Mouse (Mus musculus) megakaryocyte progenitor cell, adult 5-6 weeks (primary cell): ENCODE measurements around the gene Pygm. TPM values are rescaled to one million over a fixed set of nuclear protein-coding genes. Genes with fewer than 3 reads are reported as not detected.
A peak's percentile ranks its signal among the peaks of the same experiment; 100 is the strongest.

ENCODE experiments used
- ATAC-seq: replicated peaks from 2 replicates; pipeline ENCODE4 v1.8.0; 2016; ENCODE audit warnings: mild to moderate bottlenecking, moderate TSS enrichment, inconsistent platforms; ENCODE audit not compliant: poor library complexity
- total RNA-seq, 2 experiments: library from RNA; stranded (forward) in 1 of 2; stranded (reverse) in 1 of 2; fragments of 157-497, 149-512 nt in 1 of 2; fragments of 200-1000 nt in 1 of 2; gene quantifications; 2 replicates each; pipeline versions ENCODE4 v1.2.3 to v1.2.4; 2015 to 2017

The Pygm gene
- total RNA-seq, 2 experiments from 2014 or later, result 0.30 TPM; not detected in 1

- ATAC-seq, result no peak
Measured at GRCm38 (mm10) chr19:6351431-6352106, 32.6 kb upstream of the Pygm start.

GRCm38 (mm10) chr19:6352107-6352505 is 32.1 kb upstream of the Pygm start:
- ATAC-seq, result peak; percentile 38

DNA sequence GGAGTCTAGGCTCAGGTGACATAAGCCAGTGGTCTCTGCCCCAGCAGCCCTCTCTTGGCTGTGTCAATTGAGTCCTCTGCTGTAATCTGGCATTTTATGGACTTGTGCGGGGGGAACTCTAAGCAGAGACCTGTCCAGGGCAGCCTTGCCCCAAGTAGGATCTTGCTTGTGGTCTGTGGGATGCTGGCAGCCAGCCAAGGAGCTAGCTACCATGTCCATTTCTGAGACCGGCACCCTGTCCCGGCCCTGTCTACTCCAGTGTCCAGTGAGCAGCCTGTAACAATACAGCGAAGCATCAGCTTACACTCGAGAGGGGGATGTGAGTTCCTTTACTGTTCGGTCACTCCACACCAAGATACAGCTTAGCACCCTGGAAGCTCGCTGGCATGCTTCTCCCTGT is 30.2 kb upstream of the Pygm start:
- ATAC-seq, result no peak

DNA sequence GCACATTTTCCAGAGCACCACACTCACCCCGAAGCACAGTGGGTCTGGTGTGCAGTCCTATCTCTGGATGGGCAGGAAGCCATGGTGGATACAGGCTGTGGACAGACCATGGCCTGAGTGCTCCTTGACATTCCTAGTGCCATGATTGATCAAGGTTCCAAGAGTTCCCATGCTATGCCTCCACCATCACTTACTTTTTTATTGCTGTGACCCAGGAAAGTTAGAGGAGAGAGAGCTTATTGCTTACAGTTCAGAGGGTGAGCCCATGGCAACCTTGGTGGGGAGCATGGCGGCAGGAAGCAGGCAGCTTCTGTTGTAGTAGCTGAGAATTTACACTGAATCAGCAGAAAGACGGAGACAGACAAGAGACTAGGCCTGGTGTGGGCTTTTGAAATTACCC is 22.9 kb upstream of the Pygm start:
- ATAC-seq, result no peak

- no peak for ATAC-seq
Measured at GRCm38 (mm10) chr19:6363091-6363410, 21.1 kb upstream of the Pygm start.

DNA sequence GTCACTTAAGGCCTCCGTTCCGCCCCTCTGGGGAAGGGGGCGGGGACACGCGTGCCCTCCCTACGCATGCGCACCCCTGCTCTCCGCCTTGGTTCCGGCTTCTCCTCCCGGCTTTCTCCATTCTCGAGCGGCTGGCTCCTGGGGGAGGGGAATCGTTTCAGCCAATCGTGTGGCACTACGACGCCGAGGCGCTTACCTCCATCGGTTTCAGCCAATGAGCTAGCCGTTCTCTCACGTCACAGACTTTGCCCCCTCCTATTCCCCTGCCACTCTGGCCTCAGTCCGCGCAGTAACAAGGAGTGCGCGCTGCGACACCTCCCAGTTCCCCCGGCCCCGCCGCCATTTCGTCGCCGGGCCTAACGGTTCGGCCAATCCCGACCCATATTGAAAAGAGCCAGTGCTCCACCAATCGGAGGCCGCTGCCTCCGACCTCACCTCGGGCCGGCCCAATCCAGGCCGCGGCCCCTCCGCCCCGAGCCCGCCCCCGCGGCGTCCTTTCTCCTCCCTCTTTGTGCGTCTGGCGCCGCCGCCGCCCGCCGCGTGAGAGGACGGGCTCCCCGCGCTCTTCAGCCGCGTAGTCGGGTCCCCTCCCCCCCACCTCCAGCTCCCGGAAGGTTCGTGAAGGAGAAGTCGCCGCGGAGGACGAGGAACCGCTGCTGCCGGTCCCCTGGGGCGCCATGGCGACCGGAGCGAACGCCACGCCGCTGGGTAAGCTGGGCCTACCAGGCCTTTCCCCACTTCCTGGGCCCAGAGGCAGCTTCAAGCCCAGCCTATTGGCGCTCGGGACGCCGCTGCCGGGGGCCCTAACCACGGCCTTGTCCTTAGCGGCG is 20.6 kb upstream of the Pygm start, which contains the start of gene Sf1:
Gene Sf1, plus strand, starts transcription at position 280 of the 830 bp plus-strand sequence.
- ATAC-seq, result peak; percentile 85

- ATAC-seq, result peak; percentile 35
Measured at GRCm38 (mm10) chr19:6364317-6364725, 19.9 kb upstream of the Pygm start.

GRCm38 (mm10) chr19:6364842-6365241 is 19.4 kb upstream of the Pygm start:
- no peak for ATAC-seq

- 0 out of 2 replicates have a peak, but pooled peaks have one; percentile 9 for ATAC-seq
Measured at GRCm38 (mm10) chr19:6370175-6370574, 14.0 kb upstream of the Pygm start.

DNA sequence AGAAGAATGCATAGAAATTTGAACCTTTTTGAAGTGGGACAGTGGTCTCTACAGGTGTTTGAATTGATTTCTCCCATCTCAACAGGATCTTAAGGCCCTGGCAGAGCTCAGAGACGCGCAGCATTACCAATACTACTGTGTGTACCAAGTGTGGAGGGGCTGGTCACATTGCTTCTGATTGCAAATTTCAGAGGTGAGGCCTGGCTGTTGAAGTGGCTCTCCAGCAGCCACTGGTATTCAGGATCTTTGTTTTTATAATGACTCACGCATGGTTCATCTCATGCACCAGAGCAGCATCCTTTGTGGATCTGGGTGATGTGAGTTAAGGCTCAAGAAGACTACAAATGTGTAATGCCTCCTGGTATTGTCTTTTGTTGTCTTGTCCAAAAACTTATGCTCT is 11.8 kb upstream of the Pygm start:
- no peak for ATAC-seq

- ATAC-seq, result peak; percentile 65
Measured at GRCm38 (mm10) chr19:6373539-6374400, 10.4 kb upstream of the Pygm start.

GRCm38 (mm10) chr19:6374571-6374970 is 9.6 kb upstream of the Pygm start:
- ATAC-seq, result no peak

- no peak for ATAC-seq
Measured at GRCm38 (mm10) chr19:6375423-6376254, 8.6 kb upstream of the Pygm start.

GRCm38 (mm10) chr19:6376255-6376564 is 8.0 kb upstream of the Pygm start:
- ATAC-seq, result peak; percentile 47

DNA sequence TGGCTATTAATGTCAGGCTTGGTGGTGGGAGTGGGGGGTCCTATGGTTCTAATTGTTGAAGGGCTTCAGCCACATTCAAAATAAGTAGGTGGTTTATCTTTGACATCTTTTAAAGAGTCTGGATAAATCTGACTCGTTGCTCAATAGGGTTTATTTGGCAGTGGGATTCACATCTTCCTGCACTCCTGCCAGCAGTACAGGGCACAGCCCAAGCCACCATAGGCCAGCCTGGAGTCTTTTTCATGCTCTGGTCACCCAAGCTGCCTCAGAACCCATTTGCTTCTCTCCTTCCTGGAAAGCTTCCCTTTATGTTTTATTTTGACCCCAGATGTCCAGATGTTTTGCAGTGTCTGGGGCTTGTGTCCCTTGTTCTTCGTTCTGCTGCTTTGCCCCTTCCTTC is 7.6 kb upstream of the Pygm start:
- no peak for ATAC-seq

DNA sequence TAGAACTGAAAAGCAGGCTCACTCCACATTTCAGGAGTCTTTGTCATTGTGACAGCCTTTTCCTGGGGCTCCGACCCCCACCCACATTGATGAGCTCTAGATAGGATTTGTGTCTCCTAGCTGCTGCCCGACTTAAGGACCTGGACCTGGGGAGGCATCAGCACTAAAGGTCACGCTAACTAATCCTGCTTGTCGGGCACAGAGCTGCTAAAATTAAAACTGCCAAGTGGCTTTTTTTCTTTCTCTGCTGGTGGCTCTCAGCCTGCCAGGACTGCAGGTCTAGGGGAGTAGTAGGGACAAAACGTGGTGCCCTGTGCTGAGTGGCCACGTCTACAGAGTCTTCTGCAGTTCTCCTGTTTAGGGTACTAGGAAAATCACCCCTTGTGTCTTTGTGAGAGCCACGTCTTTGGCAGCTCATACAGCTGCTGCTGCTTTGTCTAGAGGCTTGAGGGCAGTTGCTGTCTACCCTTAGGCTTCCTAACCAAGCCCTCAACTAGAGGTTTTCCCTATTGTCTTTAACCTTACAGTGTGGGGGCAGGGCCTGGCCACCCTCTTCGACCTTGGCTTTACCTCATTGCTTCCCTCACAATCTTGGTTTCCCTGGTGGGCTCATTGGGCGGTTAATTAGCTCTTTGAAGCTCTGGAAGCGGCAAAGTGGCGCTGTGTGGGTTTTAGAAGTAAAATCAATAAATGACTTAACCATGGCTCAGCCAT is 6.7 kb upstream of the Pygm start:
- ATAC-seq, result no peak

DNA sequence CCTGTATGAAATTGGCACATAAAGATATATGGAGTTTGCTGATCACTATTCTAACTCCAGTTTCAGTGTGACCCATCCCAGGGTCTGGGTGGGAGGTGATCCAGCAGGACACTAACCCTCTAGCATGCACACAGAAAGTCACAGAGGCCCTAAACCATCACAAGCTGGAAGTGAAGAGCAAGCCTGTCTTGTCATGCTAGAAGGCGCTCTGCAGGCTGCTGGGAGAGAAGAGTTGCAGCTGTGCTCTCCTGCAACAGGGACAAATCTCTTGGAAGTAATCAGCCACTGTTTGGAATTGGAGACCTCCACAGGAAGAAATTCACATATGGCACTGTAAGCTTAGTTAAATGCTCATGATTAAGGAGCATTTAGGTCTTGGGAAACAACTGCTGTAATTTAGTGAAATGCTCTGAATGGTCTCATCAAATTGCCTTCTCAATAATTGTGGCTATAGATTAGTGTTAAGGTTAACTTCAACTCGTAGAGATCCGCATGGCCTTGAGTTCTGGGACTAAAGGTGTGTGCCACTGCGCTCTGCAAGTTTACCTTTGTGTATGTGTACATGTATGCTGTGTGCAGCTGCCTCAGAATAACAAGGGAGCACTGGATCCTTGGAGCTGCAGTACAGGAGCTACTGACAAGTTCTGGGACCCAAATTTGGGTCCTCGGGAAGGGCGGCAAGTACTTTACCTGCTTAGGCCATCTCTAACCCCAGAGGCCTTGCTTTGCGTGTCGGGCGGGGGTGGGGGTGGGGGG is 3.6 kb upstream of the Pygm start:
- no peak for ATAC-seq

- no peak for ATAC-seq
Measured at GRCm38 (mm10) chr19:6381238-6381637, 3.0 kb upstream of the Pygm start.

GRCm38 (mm10) chr19:6382323-6382924 is 1.8 kb upstream of the Pygm start:
- ATAC-seq, result 0 out of 2 replicates have a peak, but pooled peaks have one; percentile 6
